Mouse (Mus musculus) stomach, embryonic 15.5 days (tissue): ENCODE measurements around the gene Cers4. TPM values are rescaled to one million over a fixed set of nuclear protein-coding genes. Genes with fewer than 3 reads are reported as not detected.

Experiments used
- ATAC-seq: fragments of 200-750 bp; cut with Nextera tagmentation; 2 replicates; pipeline ENCODE4 v1.8.0; 2017; ENCODE audit warnings: low read depth, moderate number of reproducible peaks, moderate TSS enrichment; ENCODE audit not compliant: insufficient read depth, low FRiP score
- H3K27ac ChIP-seq: fragments of 300-500 bp; sonication (generic); 2 replicates; pipeline ENCODE4 v1.5.1; 2015; ENCODE audit warnings: mild to moderate bottlenecking, inconsistent platforms
- H3K27me3 ChIP-seq: fragments of 300-500 bp; sonication (generic); replicated peaks from 2 replicates; pipeline ENCODE4 v1.6.1; 2015; ENCODE audit warnings: inconsistent platforms
- H3K36me3 ChIP-seq: fragments of 300-500 bp; sonication (generic); 2 replicates; pipeline ENCODE4 v1.6.1; 2015; ENCODE audit warnings: inconsistent platforms
- H3K4me1 ChIP-seq: fragments of 300-500 bp; sonication (generic); 2 replicates; pipeline ENCODE4 v1.6.1; 2015; ENCODE audit warnings: inconsistent platforms
- H3K4me2 ChIP-seq: fragments of 300-500 bp; sonication (generic); 2 replicates; pipeline ENCODE4 v1.6.1; 2015; ENCODE audit warnings: mild to moderate bottlenecking, inconsistent platforms
- H3K4me3 ChIP-seq: fragments of 300-500 bp; sonication (generic); replicated peaks from 2 replicates; pipeline ENCODE4 v1.5.1; 2015; ENCODE audit warnings: inconsistent platforms
- H3K9ac ChIP-seq: fragments of 300-500 bp; sonication (generic); 2 replicates; pipeline ENCODE4 v1.6.1; 2015; ENCODE audit warnings: inconsistent platforms
- H3K9me3 ChIP-seq: fragments of 300-500 bp; sonication (generic); 2 replicates; pipeline ENCODE4 v1.6.1; 2016; ENCODE audit warnings: inconsistent platforms
- WGBS: fragments of 180-500 bp; shearing (Covaris S2); methylation state at CpG from one replicate; pipeline ENCODE4 v1.1.7; 2015; 5-methylcytosine and 5-hydroxymethylcytosine counted together
- polyA plus RNA-seq: library from polyadenylated mRNA; unstranded; fragments of >200 nt; fragmentation: Nextera tagmentation; extraction: Ambion mirVana; gene quantifications from 2 replicates; pipeline ENCODE4 v1.2.1, GENCODE M21; 2015

The Cers4 gene
- 28.6 and 28.7 TPM in 2 replicates for polyA plus RNA-seq

GRCm38 (mm10) chr8:4492851-4493685, at the start of gene Cers4:
Cers4 (plus strand) TSS chr8:4493026.
- Histone ChIP-seq H3K4me2 (peak within 1 kb of the TSS; percentile 77), H3K27ac (peak within 1 kb of the TSS; percentile 84), H3K36me3 (no peaks in the 10 kb centered on the region), H3K4me3 (peak within 1 kb of the TSS; percentile 66), H3K9me3 (no peaks in the 10 kb centered on the region), H3K4me1 (peaks cover 6% of the 10 kb centered on the region), H3K9ac (peak within 1 kb of the TSS; percentile 39), H3K27me3 (no peaks in the 10 kb centered on the region)
- ATAC-seq: peak; percentile 93
- under 1% methylated on average over 39 of the region's 39 CpGs for WGBS

DNA sequence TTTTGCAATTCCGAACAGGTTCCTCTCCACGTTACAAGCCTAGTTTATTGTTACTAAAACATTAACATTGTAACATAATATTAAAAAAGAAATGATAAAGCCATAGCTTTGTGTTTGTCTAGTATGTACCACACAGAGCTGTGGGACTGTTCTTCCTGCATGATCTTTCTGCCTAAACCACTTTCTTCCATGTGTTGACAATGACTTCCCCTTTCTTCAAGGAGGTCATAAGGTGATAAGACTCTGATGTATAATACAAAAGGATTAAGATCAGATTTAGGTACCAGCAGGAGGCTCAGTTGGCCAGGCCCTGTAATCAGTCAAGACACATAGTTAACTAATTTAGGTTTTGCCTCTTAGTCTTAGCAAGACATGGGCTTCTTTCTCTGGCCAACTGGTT, 34.7 kb upstream of the Cers4 start:
- no peak overlapping the region for H3K9ac ChIP-seq
- ATAC-seq: no peak

GRCm38 (mm10) chr8:4463061-4463460, 29.8 kb upstream of the Cers4 start:
- 84% methylated on average over 2 of the region's 2 CpGs for WGBS
- ATAC-seq: no peak

More for the DNA sequence above, 34.7 kb upstream of the Cers4 start:
- H3K4me3 ChIP-seq: no peak overlapping the region
- no peak overlapping the region for H3K4me2 ChIP-seq
- H3K27me3 ChIP-seq: no peaks in the 10 kb centered on the region
- H3K27ac ChIP-seq: no peak overlapping the region
- 80% methylated on average over 2 of the region's 2 CpGs for WGBS
- H3K9me3 ChIP-seq: no peaks in the 10 kb centered on the region
- H3K36me3 ChIP-seq: no peaks in the 10 kb centered on the region
- H3K4me1 ChIP-seq: no peaks in the 10 kb centered on the region

DNA sequence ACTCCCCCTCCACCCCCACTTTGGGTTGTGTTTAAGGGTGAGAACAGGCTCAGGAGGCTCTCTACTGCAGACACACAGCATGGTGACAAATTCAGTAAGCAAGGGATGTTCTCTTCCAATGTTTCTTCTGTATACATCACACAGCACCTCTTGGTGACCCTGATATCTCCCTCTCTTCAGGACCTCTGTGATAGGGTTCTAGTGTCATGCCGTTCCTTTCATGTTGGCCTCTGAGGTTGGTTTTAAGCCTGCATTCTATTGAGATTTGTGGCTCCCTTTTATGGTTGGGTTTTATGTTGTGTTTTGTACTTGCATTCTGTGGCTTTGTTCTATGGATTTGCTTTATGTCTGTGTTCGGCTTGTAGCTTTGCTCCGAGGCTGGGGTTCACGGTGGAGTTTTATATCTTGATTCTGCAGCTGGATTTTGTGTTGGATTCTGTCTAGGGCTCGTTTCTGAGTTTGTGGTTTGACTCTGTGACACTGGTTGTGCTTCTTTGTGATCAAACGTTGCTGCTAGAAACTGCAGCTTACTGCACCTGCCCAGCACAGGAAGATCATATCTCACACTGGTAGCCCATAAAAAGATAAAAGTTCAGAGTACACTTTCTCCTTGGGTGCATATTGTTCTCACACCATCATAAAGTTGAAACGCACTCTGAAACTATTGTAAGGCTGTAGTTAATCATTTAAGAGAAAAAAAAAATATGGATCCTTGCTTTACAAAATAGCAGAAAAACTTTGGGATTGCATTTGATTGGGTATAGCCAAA, 18.2 kb upstream of the Cers4 start:
- H3K27ac ChIP-seq: no peak overlapping the region
- WGBS: 64% methylated on average over 7 of the region's 7 CpGs
- no peaks in the 10 kb centered on the region for H3K9me3 ChIP-seq
- H3K4me1 ChIP-seq: no peaks in the 10 kb centered on the region
- no peak for ATAC-seq
- no peaks in the 10 kb centered on the region for H3K27me3 ChIP-seq
- H3K4me3 ChIP-seq: no peak overlapping the region
- H3K36me3 ChIP-seq: no peaks in the 10 kb centered on the region
- no peak overlapping the region for H3K9ac ChIP-seq
- H3K4me2 ChIP-seq: no peak overlapping the region

More at GRCm38 (mm10) chr8:4463061-4463460, 29.8 kb upstream of the Cers4 start:
- no peaks in the 10 kb centered on the region for H3K27me3 ChIP-seq
- no peak overlapping the region for H3K27ac ChIP-seq
- no peak overlapping the region for H3K9ac ChIP-seq
- H3K4me1 ChIP-seq: no peaks in the 10 kb centered on the region
- H3K4me2 ChIP-seq: no peak overlapping the region
- H3K36me3 ChIP-seq: no peaks in the 10 kb centered on the region
- no peak overlapping the region for H3K4me3 ChIP-seq
- no peaks in the 10 kb centered on the region for H3K9me3 ChIP-seq

GRCm38 (mm10) chr8:4481154-4481553, 11.7 kb upstream of the Cers4 start:
- no peaks in the 10 kb centered on the region for H3K27me3 ChIP-seq
- no peak for ATAC-seq
- no peak overlapping the region for H3K4me3 ChIP-seq
- WGBS: 68% methylated on average over 4 of the region's 4 CpGs
- H3K4me1 ChIP-seq: no peaks in the 10 kb centered on the region
- no peak overlapping the region for H3K4me2 ChIP-seq
- no peaks in the 10 kb centered on the region for H3K9me3 ChIP-seq
- no peak overlapping the region for H3K9ac ChIP-seq
- no peak overlapping the region for H3K27ac ChIP-seq
- no peaks in the 10 kb centered on the region for H3K36me3 ChIP-seq

DNA sequence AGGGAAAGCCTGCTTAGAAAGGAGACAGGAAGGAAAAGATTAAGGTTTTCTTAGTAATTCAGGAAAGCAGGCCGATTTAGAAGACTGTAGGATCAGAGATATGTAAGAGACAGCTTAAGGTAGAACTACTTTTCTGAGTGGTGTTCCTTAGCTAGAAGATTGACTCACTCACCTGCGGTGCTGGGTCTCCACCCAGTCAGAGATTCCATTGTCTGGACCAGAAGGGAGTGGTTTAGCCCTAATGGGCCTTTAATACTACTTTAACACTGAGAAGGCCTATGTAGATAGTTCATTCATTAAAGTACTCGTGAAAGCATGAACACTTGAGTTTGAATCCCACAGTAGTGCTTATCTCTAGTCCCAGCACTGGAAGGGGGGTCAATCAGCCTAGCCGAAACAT, 11.2 kb upstream of the Cers4 start:
- no peak overlapping the region for H3K4me3 ChIP-seq
- no peak for ATAC-seq
- H3K9ac ChIP-seq: no peak overlapping the region
- no peaks in the 10 kb centered on the region for H3K36me3 ChIP-seq
- no peaks in the 10 kb centered on the region for H3K4me1 ChIP-seq
- no peak overlapping the region for H3K4me2 ChIP-seq
- no peaks in the 10 kb centered on the region for H3K9me3 ChIP-seq
- WGBS: 66% methylated on average over 4 of the region's 4 CpGs
- no peak overlapping the region for H3K27ac ChIP-seq
- H3K27me3 ChIP-seq: no peaks in the 10 kb centered on the region

GRCm38 (mm10) chr8:4482501-4482900, 10.3 kb upstream of the Cers4 start:
- WGBS: 76% methylated on average over 4 of the region's 4 CpGs
- no peak overlapping the region for H3K27ac ChIP-seq
- H3K4me3 ChIP-seq: no peak overlapping the region
- no peaks in the 10 kb centered on the region for H3K36me3 ChIP-seq
- H3K9ac ChIP-seq: no peak overlapping the region
- no peaks in the 10 kb centered on the region for H3K27me3 ChIP-seq
- no peaks in the 10 kb centered on the region for H3K9me3 ChIP-seq
- H3K4me1 ChIP-seq: no peaks in the 10 kb centered on the region
- no peak overlapping the region for H3K4me2 ChIP-seq
- no peak for ATAC-seq

DNA sequence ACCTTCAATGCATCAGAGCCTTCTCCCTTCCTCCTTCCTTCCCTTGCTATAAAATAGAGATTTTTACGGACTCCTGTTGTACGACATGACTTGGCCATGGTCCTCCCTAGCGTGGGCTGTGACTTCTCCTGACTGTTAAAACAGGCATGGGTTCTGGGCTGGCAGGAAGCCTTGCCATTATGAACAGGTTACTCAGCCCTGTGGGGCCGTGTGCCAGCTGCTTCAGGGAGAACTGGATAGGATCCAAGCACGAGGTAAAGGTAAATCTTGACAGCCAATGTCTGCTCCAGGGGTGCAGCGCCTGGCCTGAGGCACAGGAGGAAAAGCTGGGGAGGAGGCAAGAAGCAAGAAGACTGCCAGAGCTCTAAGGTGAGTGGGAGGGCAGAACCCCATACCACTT, 9.5 kb upstream of the Cers4 start:
- Histone ChIP-seq H3K27ac (no peak overlapping the region), H3K36me3 (no peaks in the 10 kb centered on the region), H3K9me3 (no peaks in the 10 kb centered on the region), H3K9ac (no peak overlapping the region), H3K4me1 (no peaks in the 10 kb centered on the region), H3K4me2 (no peak overlapping the region), H3K4me3 (no peak overlapping the region), H3K27me3 (no peaks in the 10 kb centered on the region)
- peak; percentile 68 for ATAC-seq
- 52% methylated on average over 6 of the region's 6 CpGs for WGBS

DNA sequence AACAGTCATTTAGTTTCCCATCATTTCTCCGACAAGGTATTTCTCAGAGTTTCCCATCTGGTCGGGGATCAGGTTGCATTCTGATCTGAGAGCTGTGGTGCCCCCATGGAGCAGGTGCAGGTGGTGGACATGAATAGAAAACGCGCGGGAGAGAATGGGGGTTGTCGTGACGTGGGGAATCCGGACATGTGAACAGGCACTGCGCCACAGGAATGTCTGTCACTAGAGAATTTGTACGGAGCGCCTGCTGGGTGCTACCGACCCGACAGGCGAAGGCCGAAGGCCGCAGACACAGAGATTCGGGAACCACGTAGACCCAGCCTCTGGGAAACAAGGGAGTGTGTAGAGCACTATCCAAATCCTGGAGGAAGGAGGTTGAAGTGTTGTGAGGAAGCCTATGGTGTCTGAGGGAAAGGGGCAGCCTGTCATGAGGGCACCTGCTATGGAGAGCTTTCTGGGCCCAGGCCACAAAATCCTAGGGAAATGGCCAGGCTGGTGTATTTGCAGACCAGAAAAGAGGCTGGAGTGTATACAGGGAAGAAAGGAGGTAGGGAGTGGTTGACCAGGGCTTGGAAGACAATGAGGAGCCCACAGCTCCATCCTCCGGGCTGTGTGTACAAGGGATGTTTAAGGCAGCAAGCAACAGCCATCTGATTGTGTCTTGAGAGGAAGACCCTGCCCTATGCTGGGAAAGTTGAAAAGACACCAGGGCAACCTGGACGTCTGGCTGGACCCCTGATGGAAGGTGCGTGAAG, 1.0 kb downstream of the Cers4 start:
- Histone ChIP-seq H3K27ac (peak overlapping the region; percentile 84), H3K4me1 (peaks cover 6% of the 10 kb centered on the region), H3K4me3 (peak overlapping the region; percentile 66), H3K9ac (peak overlapping the region; percentile 39), H3K4me2 (peak overlapping the region; percentile 77), H3K27me3 (no peaks in the 10 kb centered on the region), H3K9me3 (no peaks in the 10 kb centered on the region), H3K36me3 (no peaks in the 10 kb centered on the region)
- 10% methylated on average over 21 of the region's 21 CpGs for WGBS
- ATAC-seq: peak; percentile 23; the same call in 1 of the 2 replicates

DNA sequence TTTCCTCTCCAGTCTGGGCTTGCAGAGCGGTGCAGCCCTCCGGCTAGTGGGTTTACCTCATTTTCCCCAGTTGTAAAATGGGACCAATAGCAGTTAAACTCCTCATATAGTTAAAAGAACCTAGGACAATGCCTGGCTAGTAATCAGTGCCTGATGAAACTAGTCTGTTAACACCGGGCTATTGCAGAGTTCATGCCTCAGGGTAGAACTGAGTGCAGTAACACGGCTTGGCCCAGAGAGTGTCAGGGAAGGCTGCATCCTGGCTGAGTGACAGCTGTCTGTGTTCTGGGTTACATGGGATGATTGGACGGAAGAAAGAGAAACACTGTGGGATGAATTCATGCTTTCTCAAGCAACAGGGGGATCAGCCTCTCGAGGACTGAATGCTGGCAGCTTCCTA, 3.1 kb downstream of the Cers4 start:
- WGBS: 51% methylated on average over 6 of the region's 6 CpGs
- H3K27me3 ChIP-seq: no peaks in the 10 kb centered on the region
- no peak overlapping the region for H3K4me3 ChIP-seq
- H3K9me3 ChIP-seq: no peaks in the 10 kb centered on the region
- no peak overlapping the region for H3K27ac ChIP-seq
- H3K4me1 ChIP-seq: peaks cover 6% of the 10 kb centered on the region
- H3K36me3 ChIP-seq: no peaks in the 10 kb centered on the region
- peak overlapping the region; percentile 14; the same call in 1 of the 2 replicates for H3K4me2 ChIP-seq
- no peak for ATAC-seq
- H3K9ac ChIP-seq: no peak overlapping the region

- Histone ChIP-seq H3K9me3 (no peaks in the 10 kb centered on the region), H3K9ac (no peak overlapping the region), H3K27me3 (no peaks in the 10 kb centered on the region), H3K4me1 (peaks cover 6% of the 10 kb centered on the region), H3K4me2 (no peak overlapping the region), H3K27ac (no peak overlapping the region), H3K4me3 (no peak overlapping the region), H3K36me3 (no peaks in the 10 kb centered on the region)
- WGBS: 93% methylated on average over 1 of the region's 1 CpGs
- no peak for ATAC-seq
These were observed 4.8 kb downstream of the Cers4 start for GRCm38 (mm10) chr8:4497610-4498009.
